Mouse (Mus musculus): ENCODE data around the gene Cnih1.
"Not testable (repeated sequence)": the region's sequence is repeated elsewhere in the genome, so short reads cannot be mapped to it uniquely, and the experiment has no call there.

Gene Cnih1

DNA sequence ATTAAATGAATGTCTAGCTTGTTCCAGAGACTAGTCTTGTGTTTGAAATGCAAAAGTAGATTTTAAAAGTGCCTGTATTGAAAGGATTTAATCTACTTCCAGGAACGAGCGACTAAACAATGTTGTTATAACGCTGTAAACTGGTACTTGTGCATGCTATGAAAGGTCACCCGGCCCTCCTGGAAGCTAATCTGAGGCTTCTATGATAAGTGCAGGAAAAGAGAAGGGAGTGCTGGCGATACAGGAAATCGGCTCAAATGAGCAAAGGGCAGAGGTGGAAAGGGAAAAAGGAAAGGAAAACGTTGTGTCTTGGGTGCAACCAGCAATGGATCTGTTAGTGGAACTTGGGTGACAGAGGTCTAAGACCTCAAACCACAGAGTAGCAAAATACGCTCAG, 292 bp upstream of the Cnih1 start:
- in situ Hi-C loops (cut with MboI, MseI) = no loop called here

DNA sequence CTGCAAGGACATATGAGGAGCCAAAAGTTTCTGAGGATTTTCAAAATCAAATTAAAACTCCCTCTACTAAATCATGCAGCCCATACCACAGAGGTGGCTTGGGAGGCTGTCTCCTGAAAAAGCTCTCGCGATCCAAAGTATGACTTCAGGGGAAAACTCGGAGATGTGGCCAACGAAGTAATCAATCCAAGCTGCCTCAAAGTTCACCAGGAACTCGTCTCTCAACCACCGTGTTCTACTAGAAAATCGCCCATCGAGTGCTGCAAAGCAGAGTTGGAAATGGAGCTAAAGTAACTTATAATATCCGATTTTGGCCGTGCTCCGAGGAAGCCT, 791 bp downstream of the Cnih1 start:
- in situ Hi-C loops (cut with MboI, MseI) = no loop called here

DNA sequence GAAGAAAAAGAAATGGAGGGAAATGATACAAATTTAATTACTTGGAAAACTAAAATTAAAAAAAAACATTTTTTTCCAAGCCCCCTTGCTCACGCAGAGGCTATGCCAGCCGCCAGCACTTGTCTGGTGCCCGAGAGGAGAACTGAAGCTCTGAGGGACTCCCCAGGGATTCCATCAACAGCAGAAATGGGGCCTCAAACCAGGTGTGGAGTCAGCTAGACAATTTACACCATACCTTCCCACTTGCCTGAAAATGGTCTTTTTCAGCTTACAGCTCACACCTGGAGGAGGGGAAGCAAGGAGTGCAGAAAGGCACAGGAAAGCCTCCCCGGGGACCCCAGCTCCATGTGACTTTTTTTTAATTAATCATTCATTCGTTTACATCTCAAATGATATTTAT, 3.0 kb downstream of the Cnih1 start:
- in situ Hi-C loops (cut with MboI, MseI) = no loop called here

DNA sequence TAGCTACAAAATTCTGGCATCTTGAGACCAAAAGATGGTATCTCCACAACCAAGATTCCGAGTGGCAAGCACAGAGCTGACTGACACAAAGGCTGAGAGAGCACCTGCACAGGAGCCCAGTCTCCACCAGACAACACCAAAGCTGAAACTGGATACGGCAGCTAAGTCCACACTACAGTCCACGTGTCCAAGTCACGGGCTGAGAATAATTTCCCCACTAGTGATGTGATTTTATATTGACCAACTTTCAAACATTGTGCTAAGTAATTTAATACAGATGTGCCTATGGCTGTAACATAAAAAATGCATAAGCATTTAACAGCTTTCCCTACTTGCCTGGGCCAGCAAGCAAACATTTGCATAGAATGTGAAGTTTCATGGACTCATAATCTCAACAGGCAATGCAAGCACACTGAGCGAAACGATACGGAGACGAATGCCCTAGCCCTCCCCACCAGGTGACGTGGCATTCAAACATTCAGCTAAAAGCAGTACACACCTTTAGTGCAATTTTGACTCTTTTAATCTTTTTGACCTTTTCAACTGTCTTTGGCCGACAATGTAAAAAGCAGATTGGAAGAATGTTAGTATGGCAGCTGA, 4.8 kb downstream of the Cnih1 start:
- in situ Hi-C loops (cut with MboI, MseI) = no loop called here

DNA sequence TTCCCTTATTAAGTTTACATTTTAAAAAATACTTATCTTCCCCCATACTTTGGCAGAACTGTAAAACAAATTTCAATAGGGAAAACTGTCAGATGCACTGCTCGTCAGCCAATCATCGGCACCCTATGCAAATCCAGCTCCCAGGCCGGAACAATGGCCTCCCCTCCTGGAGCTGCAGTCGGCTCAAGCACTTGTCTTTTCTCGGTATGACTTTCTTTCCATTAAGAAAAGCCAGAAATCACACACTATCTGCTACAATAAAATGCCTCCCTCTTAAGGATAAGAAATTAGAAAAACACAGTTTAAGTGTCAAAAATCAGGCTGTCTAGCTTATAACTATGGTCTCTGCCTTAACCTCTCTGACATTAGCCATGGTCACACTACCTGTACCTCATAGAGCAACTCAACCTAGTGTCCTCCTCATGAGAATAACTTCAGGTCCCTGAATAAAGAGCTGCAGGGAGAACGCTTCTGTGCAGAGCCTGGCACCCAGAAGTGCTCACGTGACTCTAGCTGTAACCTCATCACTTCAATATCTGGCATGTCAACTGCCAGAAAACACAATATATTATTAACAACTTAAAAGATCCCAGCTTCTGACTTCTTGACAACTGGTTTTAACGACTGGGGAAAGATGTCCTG, 5.9 kb downstream of the Cnih1 start:
- in situ Hi-C loops (cut with MboI, MseI) = no loop called here

DNA sequence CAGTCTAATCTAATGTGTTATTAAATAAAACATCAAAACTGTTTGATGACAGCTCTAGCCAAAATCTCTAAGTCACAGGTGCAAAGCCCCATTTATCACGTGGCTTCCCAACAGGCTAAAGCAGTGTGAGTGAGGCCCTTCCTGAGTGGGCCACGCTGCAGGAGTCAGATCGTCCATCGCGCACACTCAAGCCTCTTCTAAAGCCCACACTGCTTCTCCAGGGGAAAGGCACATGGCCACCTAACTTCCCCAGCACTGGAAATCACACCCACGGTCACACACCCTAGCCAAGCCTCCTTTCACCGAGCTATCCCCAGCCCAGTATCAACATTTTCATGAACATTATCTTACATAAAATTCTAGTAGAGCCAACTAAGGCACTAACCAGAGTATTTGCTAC, 7.1 kb downstream of the Cnih1 start:
- in situ Hi-C loops (cut with MboI, MseI) = no loop called here

DNA sequence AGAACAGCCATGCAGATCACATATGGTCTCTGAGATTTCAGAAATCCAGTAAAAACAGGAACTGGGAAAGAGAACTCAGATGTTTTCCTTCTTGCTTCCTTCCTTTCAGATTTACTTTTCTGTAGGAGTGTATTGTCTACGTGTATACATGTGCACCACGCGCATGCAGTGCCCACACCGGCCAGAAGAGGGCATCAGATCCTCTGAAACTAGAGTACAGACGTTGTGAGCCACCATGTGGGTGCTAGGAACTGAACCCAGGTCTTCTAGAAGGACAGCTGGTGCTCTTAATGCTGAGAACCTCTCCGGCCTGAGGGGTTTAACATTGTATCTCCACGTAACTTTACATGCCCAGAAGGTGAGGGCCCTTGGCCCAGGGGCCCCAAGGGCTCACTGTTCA, 9.0 kb downstream of the Cnih1 start:
- in situ Hi-C loops (cut with MboI, MseI) = no loop called here

DNA sequence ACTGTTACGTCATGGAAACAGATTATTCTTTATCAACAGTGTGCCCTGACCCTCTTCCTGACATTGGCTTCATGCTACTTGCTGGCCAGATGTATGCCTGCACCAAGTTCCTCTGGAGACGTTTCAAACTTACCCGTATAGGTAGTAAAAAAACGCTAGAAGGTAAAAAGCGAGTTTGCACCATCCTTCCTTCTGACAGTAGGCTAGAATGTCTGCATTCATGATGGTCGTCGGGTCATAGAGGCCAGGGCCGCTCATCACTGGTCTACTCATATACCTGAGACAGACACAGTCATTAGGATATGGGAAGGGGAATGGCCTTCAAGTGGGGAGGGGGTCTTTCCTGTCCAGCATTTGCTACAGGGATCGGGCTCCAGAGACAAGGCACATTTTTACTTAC, 9.5 kb downstream of the Cnih1 start:
- in situ Hi-C loops (cut with MboI, MseI) = no loop called here

DNA sequence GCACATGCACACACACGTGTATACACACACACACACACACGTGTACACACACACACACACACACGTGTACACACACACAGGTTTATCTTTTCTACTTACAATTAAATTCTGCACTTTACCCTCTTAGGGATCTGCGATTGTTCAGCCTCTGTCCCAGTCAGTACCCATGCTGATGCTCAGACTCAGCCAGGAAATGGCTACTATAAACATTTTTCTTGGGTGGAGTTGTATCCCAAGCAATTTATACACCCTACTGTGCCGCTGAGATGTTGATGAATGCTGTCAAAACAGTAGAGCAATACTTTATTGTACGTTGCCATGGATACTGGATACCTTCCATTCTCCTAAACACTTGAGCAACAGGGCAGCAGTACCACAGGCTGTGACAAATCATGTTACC, 18.2 kb downstream of the Cnih1 start:
- in situ Hi-C loops (cut with MboI, MseI) = no loop called here

DNA sequence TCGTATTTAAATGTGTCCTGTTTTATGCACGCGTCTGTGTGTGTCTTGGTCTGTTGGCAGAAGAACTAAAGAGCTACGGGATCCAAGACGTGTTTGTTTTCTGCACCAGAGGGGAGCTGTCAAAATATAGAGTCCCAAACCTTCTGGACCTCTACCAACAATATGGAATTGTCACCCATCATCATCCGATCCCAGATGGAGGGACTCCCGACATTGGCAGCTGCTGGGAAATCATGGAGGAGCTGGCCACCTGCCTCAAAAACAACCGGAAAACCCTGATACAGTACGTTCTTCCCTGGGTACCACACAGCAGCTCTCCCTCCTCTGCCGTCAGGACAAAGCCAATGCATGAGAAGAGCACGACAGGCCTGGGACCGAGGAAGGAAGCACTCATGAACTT, 21.1 kb downstream of the Cnih1 start:
- in situ Hi-C loops (cut with MboI, MseI) = no loop called here

DNA sequence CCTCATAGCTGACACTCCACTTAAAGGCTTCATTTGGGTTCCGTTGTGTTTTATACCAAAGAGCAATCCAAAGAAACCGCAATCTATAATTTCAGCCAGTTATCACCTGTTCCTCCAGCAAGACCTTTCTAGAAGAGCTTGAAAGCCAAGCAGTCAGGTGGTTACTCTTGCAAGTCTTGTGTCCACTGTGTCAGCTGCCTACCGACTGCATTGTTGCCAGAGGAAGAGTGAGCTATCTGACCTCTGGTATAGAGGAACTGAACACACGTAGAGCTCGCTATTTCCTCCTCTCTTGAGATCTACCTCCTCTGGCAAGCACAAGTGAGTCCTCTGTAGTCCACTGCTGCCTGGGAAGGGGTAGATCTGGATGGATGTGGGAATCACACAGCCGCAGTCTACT, 27.0 kb downstream of the Cnih1 start:
- in situ Hi-C loops (cut with MboI, MseI) = no loop called here

DNA sequence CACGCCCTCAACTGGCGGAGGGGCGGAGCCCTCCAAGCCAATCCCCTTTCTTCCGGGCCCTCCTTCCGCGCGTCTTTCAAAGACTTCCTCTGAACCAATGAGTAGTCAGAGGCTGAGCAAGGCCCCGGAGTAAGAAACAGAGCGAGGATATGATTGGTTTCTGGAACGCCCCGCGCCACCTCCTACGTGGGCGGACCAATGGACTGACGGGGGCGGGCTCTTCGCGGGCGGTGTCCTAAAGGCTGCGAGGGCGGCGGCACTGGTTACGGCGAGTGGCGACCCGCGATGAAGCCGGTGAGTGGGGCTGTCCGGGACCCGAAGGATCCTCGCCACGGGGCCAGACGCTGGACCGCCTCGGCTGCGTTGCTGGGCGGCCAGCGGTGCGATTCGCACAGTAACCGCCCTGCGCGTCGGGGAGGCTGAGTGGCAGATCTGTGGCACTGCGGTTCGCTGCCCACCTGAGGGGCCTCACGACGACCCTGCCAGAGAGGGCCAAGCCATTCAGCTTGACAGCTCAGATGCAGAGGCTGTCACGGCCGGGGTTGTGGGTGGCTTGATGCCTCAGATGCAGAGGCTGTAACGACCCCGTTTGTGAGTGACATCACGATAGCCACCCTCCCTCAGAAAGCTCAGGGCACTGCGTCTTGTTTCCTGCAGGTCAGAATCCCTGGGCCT, 27.7 kb downstream of the Cnih1 start, which contains the start of gene Cdkn3:
Cdkn3 (plus strand) TSS at position 187 of the 675 bp plus-strand sequence.
- in situ Hi-C loops (cut with MboI, MseI) = no loop called here

DNA sequence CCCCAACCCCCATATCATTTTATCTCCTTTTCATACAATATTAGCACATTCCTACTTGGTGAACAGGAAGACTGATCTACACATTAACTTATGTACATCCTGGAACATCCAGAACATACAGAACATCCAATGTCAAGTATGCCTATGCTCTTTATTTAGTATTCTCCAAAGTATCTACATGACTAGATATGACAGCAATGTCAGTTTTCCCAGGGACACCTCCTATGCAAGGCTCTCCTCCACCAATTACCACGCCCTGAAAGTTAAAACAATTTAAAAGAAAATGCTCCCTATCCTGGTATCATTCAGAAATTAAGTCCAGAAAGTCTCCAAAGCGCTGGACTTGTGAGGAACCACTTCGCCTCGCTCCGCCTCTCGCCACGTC, 28.2 kb downstream of the Cnih1 start:
- in situ Hi-C loops (cut with MboI, MseI) = loop anchor here (10.0 kb wide), 1 partner anchor 1365 kb away; no protein-coding TSS in a partner anchor

DNA sequence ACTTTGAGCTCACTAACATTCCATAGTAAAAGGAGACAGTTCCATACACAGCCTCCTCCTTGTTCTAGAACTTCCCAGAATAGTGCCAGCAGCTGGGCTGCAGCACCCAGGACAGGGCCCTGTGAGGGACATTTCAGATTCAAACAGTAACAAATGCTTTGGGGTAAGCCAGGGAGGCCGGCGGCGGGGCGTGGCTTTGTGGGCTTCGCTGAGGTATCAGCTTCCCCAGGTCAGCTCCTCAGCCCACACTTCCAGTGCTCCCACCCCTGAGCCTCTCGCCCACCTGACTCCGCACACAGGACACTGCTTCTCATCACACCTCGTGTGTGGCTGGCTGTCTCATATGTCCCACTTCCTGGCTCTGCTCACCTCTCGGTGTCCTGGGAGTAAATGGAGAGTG, 30.5 kb downstream of the Cnih1 start:
- in situ Hi-C loops (cut with MboI, MseI) = loop anchor here (10.0 kb wide), 1 partner anchor 1363 kb away; no protein-coding TSS in a partner anchor

DNA sequence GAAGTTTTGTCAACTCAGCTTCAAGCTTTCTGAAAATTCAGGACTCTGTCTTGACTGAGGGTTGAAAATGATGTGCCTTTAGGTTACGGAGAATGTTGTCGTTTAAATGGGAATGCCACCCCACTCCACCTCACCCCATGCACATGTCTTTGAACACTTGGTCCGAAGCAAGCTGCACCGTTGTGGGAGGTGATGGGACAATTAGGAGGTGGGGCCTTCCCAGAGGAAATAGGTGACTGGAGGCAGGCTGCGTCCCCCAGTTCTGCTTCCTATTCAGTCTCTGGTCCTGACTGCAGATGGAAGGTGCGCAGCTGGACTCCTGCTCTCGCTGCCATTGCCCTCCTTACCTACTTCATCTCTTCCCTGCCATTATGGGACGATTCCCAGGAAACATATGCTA, 32.4 kb downstream of the Cnih1 start:
- in situ Hi-C loops (cut with MboI, MseI) = loop anchor here (10.0 kb wide), 1 partner anchor 1361 kb away; no protein-coding TSS in a partner anchor

DNA sequence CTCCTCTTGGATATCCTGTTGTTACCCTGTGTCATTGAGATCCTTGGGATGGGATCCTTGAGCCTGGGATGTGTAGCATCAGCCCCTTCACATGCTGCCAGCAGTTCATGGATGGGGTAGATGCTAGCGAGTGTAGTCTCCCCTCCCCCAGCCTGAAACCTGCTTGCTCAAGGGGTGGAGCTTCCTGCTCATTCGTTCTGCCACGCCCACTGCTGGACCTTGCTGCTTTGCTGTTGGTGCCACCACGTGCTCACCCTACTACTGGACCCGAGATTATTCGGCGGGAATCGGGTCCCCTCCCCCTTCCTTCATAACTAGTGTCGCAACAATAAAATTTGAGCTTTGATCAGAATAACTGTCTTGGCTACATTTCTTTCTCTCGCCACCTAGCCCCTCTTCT, 33.8 kb downstream of the Cnih1 start:
- in situ Hi-C loops (cut with MboI, MseI) = loop anchor here (10.0 kb wide), 1 partner anchor 1360 kb away; no protein-coding TSS in a partner anchor

DNA sequence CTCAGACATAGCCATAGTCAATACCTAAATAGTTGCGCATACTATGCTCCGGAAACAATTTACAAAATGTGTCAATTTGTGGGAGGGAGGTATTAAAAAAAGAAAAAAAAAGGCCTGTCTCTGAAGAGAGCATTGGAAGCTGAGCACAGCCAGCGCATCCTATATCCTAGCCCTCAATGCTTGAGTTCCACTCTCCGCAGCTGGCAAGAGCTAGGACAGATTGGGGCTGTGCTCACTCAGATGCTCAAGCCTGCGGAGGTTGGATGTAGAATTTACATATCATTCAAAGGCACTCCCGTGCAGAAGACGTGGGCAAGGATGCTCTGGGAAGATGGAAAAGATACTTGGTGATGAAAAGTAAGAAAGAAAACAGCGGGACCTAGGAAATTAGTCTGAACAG, 42.8 kb downstream of the Cnih1 start:
- in situ Hi-C loops (cut with MboI, MseI) = no loop called here

DNA sequence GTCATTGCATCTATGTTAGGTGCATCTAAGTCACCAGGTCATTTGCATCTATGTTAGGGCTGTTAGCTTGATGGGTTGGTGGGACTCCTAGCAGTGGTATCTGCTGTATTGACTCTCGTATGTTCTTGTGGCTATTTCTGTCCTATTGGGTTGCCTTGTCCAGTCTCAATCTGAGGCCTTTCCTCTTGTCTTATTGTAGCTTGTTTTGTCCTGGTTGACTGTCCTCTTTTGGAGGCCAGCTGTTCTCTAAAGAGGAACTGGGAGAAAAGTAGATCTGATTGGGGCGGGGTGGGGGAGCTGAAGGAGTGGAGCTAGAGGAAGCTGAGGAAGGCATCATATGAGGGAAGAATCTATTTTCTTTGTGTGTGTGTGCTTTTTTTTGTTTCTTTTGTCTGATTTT, 45.5 kb downstream of the Cnih1 start:
- in situ Hi-C loops (cut with MboI, MseI) = no loop called here

DNA sequence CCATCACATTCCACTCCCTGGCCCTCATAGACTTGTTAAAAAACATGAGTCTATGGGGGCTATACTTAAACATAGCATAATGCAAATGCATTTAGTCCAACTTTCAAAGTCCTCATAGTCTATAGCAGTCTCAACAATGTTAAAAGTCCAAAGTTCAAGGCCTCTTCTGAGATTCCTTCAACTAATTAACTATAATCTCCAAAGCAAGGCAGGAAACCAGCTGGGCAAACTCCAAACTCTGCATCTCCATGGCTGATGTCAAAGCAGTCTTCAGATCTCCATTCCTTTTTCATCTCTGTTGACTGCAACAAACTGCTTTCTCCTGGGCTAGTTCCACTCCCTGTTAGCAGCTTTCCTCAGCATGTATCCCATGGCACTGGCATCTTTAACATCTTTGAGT, 50.9 kb downstream of the Cnih1 start:
- in situ Hi-C loops (cut with MboI, MseI) = not testable (repeated sequence)

DNA sequence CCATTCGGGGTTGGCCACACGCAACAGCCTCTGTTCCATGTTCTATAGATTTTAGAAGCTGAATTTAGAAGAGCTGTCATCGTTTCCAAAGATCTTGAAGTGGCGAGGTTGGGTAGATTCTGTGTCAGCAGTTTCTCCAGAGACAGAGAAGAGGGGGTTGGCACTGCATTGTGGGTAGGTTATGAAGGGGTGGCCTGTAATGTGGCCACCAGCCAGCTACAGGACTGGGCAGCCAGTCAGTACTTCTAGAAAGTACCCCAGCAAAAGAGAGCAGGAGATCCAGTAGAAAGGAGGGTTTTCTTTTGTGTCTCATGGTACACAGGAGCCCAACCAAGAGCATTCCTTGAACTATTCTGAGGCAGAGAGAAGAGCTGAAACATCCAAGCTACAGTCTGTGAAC, 51.8 kb downstream of the Cnih1 start:
- in situ Hi-C loops (cut with MboI, MseI) = no loop called here

DNA sequence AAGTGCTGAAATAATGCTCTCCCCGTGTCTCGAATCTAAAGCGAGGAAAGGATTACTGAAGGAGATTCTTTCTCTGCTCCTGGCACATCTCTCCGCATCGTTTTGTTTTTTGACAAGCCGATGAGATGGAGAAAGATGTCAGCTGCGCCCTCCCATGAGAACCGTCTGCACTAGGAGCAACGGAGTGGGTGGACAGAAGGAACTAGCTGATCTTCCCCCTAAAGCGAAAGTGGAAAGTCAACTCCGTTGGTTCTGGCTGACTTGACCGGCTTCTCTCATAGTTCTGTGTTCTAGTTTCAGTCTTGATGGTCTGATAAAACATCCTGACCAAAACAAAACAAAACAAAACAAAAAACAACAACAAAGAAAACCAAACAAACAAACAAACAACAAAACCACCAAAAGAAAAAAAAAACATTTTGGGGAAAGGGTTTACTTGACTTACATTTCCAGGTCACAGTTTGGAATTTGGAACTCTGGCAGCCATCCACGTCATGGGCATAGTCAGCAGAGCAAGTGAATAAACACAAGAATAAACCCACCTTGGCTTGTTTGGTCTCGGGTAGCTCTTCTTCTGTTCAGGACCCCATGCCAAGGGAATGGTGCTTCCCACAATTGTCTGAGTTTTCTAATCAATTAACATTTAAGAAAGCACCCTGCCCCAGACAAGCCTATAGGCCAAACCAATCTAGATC, 53.3 kb downstream of the Cnih1 start:
- in situ Hi-C loops (cut with MboI, MseI) = no loop called here

DNA sequence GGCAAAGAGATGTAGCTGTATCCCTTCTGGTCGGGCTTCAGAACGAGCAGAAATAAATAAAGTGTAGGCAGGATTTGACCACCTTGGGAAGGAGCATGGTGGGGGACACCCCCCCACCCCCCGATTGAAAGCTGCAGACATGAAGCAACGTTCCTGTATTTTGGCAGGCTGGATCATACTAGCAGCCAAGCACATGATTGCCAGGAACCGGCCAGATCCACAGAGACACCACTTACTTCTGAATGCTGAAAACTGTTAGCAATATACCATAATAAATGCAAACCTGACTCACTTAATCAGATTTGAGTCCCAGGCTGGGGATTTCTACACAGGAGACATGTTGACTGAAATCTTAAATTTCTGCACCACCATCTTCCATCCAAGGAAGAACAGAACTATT, 53.9 kb downstream of the Cnih1 start:
- in situ Hi-C loops (cut with MboI, MseI) = no loop called here

DNA sequence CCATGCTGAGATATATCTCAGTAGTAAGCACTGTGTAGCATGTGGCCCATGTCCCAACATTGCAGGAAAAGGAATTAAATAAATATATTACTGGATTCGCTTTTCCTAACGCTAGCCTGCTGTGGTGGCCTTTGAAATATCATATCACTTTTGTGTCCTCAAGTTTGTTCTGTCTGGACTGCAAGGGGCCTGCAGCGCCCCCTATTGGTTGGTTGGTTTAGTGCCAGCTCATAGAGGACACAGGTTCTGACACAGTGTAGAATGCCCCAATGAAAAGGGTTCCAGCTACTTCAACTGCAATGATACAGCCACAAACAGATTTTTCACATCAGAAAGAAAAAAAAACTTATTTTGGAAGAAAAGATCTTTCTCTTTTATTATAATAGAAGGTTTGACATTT, 62.5 kb downstream of the Cnih1 start:
- in situ Hi-C loops (cut with MboI, MseI) = loop anchor here (10.0 kb wide), 1 partner anchor 731 kb away; no protein-coding TSS in a partner anchor

All from T-helper 2 cell (primary cell).